Mouse (Mus musculus) adrenal gland, adult (tissue): ENCODE results near the gene Stau1.

Experiments
- DNase-seq, 2 experiments: peaks; one replicate each; pipeline ENCODE4 v3.0.0; 2022 to 2023; ENCODE audit warnings: low spot score in 1 of 2; ENCODE audit not compliant: inconsistent age in 2 of 2

Gene Stau1

DNA sequence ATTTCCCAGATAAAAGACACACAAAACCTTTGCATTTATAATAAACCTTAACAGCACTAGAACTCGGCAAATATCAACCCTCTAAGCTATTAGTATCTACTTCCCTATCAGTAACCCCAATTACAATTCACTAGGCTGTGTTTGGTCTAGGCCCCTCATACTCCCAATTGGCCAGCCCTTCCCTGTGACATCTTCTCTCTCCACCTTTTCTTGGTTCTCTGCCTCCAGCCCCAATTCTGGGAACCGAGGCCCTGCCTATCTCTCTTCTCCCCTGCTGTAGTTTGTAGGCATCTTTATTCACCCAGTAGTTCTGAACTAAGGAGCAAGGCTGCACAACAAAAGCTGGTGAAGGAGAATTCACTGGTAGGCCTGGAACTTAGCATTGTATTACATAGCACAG is 72.1 kb downstream of the Stau1 start:
- DNase-seq = no peak

DNA sequence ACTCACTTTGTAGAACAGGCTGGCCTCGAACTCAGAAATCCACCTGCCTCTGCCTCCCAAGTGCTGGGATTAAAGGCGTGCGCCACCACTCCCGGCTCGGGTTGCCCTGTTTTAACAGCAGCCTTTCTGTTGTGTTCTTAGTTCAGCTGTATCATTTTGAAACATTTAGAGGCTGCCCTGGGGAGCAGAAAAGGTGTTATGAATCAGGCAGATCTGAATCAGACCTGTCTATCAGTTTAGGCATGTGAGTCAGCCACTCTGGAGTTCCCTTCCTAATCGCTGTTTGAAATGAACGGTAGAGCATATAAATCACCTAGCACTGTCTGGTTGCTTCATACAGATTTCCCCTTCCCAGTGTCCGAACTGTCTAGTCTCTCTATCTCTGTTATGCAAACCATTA is 85.6 kb downstream of the Stau1 start:
- DNase-seq = peak; percentile 37 to 73

DNA sequence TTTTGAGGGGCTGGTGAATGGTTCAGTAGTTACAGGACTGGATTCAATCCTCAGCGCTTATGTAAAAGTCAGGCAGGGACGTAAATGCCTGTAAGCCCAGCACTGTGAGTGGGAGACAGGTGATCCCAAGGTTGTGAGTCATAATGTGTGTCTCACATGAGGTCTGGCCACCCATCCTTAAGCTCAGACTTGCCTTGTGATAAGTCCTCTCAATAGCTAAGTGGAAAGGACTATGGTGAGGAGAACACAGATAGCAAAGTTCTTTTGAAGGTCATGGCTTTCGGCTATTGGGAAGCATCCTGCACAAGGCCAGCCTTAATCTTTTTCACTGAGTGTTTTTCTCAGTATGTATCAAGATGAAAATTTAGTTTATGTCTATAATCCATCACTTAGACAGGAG is 86.4 kb downstream of the Stau1 start:
- DNase-seq = peak; percentile 36 to 61

GRCm38 (mm10) chr2:166906523-166907182 is 89.4 kb downstream of the Stau1 start:
- peak in 1 of 2 experiments; percentile 30 for DNase-seq

DNA sequence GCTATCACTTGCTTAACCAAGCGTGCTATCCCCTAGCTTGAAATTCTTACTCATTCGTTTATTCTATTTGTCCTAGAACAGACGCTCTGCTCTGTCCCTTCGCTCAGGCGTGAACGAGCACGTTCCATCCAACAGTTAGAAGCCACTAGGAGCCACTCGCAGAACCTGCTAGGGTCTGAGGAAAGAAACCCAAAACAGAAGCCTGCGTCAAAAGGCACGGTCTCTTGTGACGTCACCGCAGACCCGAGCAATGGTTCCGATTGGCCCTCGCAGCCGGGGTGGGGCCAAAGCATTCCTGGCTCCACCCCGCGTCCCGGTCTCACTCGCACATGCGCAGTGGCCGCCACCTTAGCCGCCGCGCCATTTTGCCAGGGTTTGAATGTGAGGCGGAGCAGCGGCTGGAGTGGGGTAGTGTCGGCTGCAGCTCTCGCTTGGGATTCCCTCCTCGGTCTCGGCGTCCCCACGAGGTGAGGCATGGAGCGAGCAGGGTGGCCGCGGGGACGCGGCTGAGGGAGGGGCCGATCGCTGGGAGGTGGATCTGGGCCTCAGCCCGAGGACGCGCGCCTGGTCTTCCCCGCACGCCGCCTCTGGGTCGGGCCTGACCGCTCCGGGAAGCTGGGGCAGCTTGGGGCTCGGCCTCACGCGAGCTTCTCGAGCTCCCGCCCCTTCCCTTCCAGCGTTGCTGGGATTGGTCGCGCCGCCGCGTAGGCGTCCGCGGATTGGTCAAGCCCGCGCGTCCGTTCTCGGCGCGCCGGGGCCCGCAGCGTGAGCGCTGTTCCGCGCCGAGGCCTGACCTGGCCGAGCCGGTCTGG is 90.2 kb downstream of the Stau1 start, which contains the start of gene Cse1l:
Cse1l (plus strand) TSS at position 330 of the 812 bp plus-strand sequence.
- DNase-seq = peak; percentile 98 to 99

- no peak for DNase-seq
Measured at GRCm38 (mm10) chr2:166903719-166904282, 92.3 kb downstream of the Stau1 start.

- no peak for DNase-seq
Measured at GRCm38 (mm10) chr2:166900792-166901505, 95.2 kb downstream of the Stau1 start.

DNA sequence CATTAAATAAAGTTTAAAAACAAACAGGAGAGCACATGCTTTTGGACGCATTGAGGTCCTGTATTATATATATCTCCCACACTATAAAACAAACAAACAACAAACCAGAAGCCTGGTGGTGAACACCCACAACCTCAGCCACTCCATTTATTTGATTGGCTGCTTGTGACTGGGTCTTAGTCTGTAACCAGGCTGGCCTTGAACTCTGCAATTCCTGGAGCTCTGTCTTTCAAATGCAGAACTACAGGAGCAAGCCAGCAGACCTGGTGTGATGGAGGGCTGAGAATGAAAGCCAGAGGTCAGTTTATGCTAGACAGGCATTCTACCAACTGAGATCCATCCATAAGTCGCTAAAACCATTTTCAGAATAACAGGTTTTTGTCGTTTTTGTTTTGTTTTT is 96.4 kb downstream of the Stau1 start:
- no peak for DNase-seq

DNA sequence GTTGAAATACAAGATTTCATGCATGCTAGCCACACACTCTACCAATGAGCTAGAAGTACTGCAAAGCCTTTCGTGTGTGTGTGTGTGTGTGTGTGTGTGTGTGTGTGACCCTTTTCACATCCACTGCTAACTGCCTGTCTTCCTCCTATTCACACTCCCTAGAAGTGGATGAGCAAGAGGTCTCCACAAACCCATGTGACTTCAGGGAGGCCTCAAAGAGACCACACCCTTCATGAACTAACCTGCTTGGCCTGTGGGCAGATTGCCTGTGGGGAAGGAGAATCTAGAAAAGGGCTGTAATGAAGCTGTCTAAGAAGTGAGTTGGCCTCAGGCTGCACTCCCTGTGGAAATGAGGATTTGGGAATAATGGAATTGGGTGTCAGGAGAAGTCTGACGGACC is 96.9 kb downstream of the Stau1 start:
- no peak for DNase-seq
